Mouse (Mus musculus): ENCODE results near the gene Sp6.

Gene Sp6

DNA sequence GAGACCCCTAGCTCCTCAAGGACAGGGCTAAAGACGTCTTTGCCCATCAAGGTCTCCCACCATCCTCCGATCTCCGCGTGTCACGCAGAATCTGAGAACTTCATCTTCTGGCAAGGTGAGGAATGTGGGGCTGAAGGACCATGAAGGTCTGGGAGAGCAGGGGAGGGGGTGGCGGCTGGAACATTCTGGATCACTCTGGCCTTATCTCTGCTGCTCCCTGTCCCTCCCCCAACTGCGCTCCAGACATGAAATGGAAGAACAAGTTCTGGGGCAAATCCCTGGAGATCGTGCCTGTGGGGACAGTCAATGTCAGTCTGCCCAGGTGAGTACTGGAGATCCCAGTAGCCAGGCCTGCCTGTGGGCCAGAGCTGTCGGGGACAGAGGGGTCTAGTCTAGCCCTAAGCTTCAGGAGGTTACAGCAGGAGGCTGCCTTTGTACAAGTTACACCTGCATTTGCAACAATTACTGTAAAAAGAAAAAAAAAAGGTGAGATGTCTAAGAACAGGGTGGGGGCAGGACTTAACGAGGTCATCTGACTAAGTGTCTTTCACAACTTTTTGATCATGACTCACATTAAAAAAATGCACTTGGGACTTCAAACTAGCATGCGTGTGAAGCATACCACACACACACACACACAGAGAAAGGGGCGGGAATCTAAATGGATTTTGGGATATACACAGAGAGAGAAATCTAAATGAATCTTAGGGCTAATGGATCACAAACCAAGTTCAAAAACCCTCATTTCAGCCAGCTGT is 52.5 kb downstream of the Sp6 start:
- no peak for DNase-seq

GRCm38 (mm10) chr11:97066656-97067360 is 53.6 kb downstream of the Sp6 start:
- no peak for DNase-seq

DNA sequence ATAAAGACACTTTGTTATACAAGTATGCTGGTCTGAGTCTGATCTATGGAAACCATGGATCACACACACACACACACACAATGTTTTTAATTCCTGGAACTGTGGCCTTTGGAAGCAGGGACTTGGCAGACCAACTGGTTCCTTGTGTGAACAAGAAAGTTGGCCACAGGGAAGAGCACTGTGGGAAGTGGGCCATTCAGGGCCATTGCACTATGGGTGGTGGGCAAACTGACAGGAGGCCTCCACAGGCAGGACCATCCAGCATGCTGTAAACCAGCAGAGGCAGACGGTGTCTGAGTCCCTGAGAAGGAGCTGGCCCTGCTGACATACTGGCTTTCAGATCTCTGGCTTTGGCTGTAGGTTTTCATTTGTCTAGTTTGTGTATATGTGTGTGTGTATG is 56.1 kb downstream of the Sp6 start:
- DNase-seq = peak; percentile 69 to 75

- no peak for DNase-seq
Observed at GRCm38 (mm10) chr11:97069770-97070169, 56.6 kb downstream of the Sp6 start.

DNA sequence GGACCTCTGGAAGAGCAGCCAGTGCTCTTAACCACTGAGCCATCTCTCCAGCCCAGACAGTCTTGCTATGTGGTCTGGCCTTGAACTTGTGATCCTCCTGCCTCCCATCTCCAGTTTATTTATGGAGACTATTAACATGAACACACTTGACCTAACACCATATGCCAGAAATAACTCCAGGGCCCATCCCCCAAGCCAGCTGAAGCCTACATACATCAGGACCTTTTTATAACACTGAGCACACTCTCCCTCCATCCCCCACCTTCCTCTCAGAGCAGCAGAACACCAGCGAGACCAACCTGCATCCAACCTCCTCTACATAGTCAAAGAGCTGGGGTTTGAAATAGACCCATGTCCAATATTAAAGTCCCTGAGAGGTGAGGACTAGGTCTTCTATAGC is 57.9 kb downstream of the Sp6 start:
- DNase-seq = no peak

DNA sequence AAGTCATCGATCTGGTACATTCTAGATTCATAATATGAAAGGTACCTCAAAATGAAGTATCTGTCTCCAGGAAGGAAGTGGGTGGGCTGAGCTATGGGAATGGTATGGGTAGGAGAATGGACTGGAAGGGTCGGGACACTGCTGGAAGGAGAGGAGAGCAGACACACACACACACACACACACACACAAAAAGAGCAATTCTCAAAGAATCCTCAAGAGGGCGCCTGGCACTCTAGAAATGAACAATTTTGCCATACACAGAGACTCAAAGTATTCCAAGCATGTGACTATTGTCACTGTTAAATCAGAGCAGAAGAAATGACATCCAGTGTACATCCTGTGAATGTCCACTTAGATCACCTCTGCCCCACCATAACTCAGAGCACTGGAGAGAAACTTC is 59.3 kb downstream of the Sp6 start:
- peak; percentile 67 to 82 for DNase-seq

GRCm38 (mm10) chr11:97074235-97074634 is 61.0 kb downstream of the Sp6 start:
- no peak for DNase-seq
